Mouse (Mus musculus): Measurements from ENCODE around the gene Gm364.

Gm364 gene

DNA sequence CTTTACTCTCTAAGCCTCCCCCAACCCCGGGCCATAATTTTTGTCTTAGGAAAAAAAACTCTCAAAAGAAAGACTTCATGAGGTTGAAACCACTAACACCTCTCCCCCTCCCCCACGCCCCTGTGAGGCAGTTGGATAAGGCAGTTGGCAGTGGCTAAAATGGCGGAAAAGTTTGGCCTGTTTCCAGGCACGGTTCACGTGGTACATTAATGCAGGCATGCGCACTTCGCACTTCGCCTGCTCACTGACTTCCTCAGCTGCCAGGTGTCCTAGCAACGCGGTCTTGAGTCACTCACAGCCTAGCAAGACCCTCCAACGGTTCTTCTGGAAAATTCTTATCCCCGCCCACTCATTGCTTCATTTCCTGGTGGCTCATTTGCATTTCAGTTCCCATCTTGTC is at the start of gene Gm364:
Gene Gm364, plus strand, starts transcription at position 386 of the 400 bp plus-strand sequence.
- peak; percentile 91 for DNase-seq (ENCODE audit: low spot score)

DNA sequence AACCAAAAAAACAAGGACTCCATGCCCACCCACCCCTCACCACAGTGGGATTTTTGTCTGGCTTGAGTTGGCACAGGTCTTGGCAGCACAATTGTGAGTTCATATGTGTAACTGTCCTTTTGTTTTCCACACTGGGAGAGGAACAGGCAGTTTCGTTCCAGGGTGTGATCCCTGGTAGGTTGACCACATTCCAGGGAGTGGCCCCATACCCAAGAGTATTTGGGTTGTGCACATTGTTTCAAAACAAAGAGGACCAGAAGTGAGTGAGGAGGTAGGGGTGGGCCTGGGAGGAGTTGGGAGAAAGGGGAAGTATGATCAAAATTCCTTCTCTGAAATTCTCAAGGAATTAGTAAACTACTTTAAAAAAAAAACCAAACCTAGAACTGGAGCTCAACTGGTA is 49.6 kb upstream of the Gm364 start:
- no peak for DNase-seq (ENCODE audit: low spot score)

GRCm38 (mm10) chrX:57364891-57365569 is 43.9 kb upstream of the Gm364 start:
- DNase-seq (ENCODE audit: low spot score), result no peak

GRCm38 (mm10) chrX:57372965-57373364 is 36.0 kb upstream of the Gm364 start:
- no peak for DNase-seq (ENCODE audit: low spot score)

- DNase-seq (ENCODE audit: low spot score), result no peak
Observed at GRCm38 (mm10) chrX:57373543-57373942, 35.4 kb upstream of the Gm364 start.

DNA sequence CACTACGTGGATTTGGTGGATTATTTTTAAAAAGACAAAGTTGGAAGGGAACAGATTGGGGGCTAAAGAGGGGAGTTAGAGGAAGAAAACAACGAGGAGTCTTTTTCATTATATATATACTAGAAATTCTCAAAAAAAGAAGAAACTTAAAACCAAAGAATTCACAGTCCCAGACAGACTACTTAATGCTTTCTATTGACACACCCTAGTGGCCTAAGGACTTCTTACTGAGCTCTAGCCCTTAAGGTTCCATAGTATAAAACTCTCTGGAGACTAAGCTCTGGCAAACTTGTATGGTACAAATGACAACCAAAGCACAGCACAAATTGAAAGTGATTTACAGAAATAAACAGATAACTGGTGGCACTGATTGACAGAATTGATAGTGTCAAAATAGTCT is 34.9 kb upstream of the Gm364 start:
- DNase-seq (ENCODE audit: low spot score), result no peak

- no peak for DNase-seq (ENCODE audit: low spot score)
Observed at GRCm38 (mm10) chrX:57377096-57377495, 31.9 kb upstream of the Gm364 start.

- no peak for DNase-seq (ENCODE audit: low spot score)
Observed at GRCm38 (mm10) chrX:57378579-57378978, 30.4 kb upstream of the Gm364 start.

DNA sequence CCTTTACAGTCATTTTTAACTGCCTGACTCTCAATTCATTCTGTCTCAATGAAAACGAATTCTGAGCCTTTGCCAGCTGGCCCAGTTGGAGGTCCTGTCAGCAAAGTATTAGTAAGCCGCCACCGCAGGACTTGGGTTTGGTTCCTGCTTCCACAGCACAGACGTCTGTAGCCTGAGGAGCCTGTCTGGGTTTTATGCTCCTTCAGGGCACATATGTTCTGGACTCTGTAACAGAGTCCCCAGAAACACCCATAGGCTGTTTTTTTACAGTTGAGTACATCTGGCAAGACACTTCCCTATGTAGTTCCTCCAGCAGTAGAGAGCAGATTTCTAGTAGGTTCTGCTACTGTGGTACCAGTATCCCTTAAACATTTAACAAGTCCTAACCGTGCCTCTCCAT is 28.0 kb upstream of the Gm364 start:
- DNase-seq (ENCODE audit: low spot score), result no peak

DNA sequence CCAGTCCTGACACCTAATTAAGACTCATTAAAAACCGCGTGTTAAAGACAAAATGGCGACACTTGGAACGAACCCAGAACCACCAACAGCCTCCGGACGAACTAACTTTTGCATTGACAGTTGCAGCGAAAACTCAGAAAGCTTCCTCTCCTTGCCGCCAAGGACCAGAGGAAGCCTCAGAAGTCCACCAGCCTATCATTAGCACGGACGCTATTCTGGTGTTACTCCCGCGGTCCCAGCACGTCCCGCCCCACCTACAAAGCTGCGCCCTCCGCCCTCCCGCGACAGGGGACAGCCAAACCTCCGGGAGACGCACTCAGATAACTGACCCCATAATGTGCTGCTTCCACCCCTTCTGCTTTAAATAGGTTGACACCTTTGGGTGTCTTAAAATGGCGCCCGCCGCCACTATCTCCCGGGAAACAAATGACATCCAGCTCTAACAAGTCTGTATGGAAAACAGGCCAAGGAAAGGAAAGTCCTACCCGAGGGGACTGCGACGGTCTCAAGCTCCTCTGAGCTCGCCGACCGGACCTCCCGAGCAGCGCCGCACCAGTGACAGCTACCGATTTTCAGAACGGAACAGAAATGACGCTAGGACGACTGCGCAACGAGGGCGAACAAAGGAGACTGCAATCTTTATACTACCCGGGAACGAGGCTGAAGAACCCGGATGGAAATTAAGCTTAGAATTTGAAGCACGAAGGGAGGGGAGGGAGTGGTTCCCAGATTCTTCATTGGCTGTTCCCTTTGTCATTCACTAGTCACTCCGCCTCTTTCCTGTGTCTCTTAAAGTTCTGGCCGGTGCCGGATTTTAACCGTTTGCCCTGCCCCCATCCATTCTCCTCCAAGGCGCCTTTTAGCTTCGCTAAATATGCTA is 16.3 kb upstream of the Gm364 start, which contains the start of gene Rbmx:
Gene Rbmx, minus strand, starts transcription at position 670 of the 880 bp plus-strand sequence.
- peak; percentile 87 for DNase-seq (ENCODE audit: low spot score)

DNA sequence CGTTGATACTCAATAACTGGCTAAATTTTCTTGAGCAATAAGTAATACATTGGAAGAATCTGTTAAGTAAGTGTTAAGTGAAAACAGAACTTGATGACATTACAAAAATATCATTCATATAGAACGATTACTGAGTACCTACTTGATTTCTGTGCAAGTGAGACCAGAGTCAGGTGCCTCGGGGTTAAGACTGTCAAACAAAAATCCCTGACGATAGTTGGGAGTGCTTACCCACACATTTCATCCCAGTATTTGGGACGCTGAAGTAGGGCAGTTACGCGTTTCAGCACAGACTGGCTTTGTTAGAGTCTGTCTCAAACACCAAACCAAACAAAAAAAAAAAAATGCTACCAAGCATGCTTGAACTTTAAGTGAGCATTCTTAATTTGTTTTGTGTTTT is 15.5 kb upstream of the Gm364 start:
- DNase-seq (ENCODE audit: low spot score), result no peak

- DNase-seq (ENCODE audit: low spot score), result no peak
Observed at GRCm38 (mm10) chrX:57401388-57401787, 7.6 kb upstream of the Gm364 start.

DNA sequence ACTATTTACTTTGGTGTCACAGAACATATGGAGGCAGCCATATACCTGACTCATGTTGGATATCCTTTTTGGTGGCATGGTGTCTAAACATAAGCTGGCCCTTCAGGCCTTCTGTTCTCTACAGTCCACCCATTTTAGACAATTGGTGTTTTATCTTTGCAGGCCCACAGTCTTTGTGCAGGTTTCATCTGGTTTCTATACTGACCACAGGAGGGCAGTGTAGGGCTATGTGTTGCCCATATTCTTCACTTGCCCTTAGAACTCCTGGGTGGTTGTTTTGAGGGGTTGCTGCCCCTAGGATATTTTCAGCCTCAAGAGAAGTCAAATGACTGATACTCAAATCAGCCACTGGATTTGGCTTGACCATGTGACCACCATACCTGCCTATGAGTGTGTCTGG is 5.3 kb upstream of the Gm364 start:
- DNase-seq (ENCODE audit: low spot score), result no peak

DNA sequence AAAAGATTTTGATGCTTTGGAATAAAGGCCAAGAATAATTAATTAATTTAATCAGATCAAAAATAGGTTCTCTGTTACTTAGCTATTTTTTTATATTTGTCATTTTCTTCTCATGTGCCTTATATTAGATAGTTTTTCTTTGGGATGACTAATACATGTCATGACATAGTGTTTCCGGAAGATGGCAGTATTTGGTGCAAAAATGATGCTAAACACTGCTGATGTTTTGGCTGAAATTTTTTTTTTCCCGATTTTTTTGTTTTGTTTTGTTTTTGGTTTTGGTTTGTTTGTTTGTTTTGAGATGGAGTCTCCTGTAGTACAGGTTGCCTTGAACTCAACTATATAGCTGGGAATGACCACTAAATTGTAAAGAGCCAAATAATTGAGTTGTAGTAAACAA is 22.7 kb downstream of the Gm364 start:
- DNase-seq (ENCODE audit: low spot score), result no peak

DNA sequence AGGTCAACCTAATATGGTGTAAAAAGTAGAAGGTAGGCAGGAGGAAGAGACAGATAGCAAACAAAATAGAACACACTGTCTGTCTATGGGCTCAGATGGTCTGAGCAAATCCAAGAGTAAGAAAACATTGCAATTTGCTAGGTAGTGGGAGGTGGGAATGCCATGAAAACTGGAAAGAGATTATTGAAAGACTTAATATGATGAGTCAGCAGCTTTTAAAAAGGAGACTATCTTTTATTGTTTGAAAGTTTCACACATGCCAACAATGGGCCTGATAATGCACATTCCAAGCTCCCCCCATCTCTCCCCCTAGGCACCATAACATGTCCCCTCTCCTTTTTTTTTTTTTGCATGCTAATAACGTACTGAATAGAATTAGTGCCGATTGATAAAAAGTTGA is 24.9 kb downstream of the Gm364 start:
- no peak for DNase-seq (ENCODE audit: low spot score)

- DNase-seq (ENCODE audit: low spot score), result no peak
Observed at GRCm38 (mm10) chrX:57503634-57504033, 94.7 kb downstream of the Gm364 start, which contains the start of gene Gpr101. Gene Gpr101, minus strand, starts transcription at chrX:57503757.

GRCm38 (mm10) chrX:57506247-57506646 is 97.3 kb downstream of the Gm364 start:
- DNase-seq (ENCODE audit: low spot score), result no peak

GRCm38 (mm10) chrX:57521117-57522095 is 112.5 kb downstream of the Gm364 start:
- DNase-seq (ENCODE audit: low spot score), result no peak

All from testis, postnatal 14 days (tissue).